Mouse (Mus musculus): ENCODE measurements around the gene Oxtr. TPM values are rescaled to one million over a fixed set of nuclear protein-coding genes. Genes with fewer than 3 reads are reported as not detected.

The Oxtr gene
- polyA plus RNA-seq, 1 experiment from 2014 or later, result 0.99 TPM

- no peaks in the 10 kb centered on the region for H3K36me3 ChIP-seq (ENCODE audit: control insufficient read depth, insufficient read depth, low read length)
- H3K4me2 ChIP-seq (ENCODE audit: low read depth, low read length), result no peak overlapping the region
- WGBS, result 67% methylated on average over 8 of the region's 8 CpGs
- H3K4me3 ChIP-seq (ENCODE audit: low read depth, low read length), result no peak overlapping the region
- no peaks in the 10 kb centered on the region for H3K27me3 ChIP-seq (replicated peaks; ENCODE audit: control insufficient read depth, insufficient read depth, low read length)
- no peak overlapping the region for H3K9ac ChIP-seq (ENCODE audit: low read depth, low read length)
- H3K4me1 ChIP-seq (ENCODE audit: control insufficient read depth, insufficient read depth, low read length), result no peaks in the 10 kb centered on the region
- H3K27ac ChIP-seq (replicated peaks; ENCODE audit: low read depth, low read length), result no peak overlapping the region
- DNase-seq (ENCODE audit: low spot score), result peak; percentile 88
- peaks cover 6% of the 10 kb centered on the region; the same call in 1 of the 2 replicates for H3K9me3 ChIP-seq (ENCODE audit: control insufficient read depth, low read length)
- peak; percentile 77; the same call in 1 of the 2 replicates for ATAC-seq (ENCODE audit: low read depth)
These were observed 65.8 kb downstream of the Oxtr start for GRCm38 (mm10) chr6:112423746-112424501.

Other genes with a start within 250 kb of the Oxtr start
- 94.1 and 113 TPM in 2 replicates for gene Lmcd1, start 216.2 kb downstream of the Oxtr start, polyA plus RNA-seq (2014; fragmentation: Nextera tagmentation; extraction: Ambion mirVana)
- gene Ssu2, start 101.9 kb downstream of the Oxtr start, polyA plus RNA-seq (2014; fragmentation: Nextera tagmentation; extraction: Ambion mirVana), result 3.0 and 3.3 TPM in 2 replicates
- 42.9 and 64.7 TPM in 2 replicates for gene Cav3, start 30.4 kb downstream of the Oxtr start, polyA plus RNA-seq (2014; fragmentation: Nextera tagmentation; extraction: Ambion mirVana)
- gene Rad18, start 206.7 kb upstream of the Oxtr start, polyA plus RNA-seq (2014; fragmentation: Nextera tagmentation; extraction: Ambion mirVana), result 23.8 and 29.9 TPM in 2 replicates